Mouse (Mus musculus) ovary, postnatal 14 days (tissue): ENCODE measurements at regions not wholly inside any gene's neighbourhood (a gene's known extent, or its start where the extent isn't known, plus 50 kb on each side); places are given as distances from the start of the nearest gene placed in this dataset.

Source experiments
- DNase-seq: peaks from one replicate; pipeline ENCODE4 v3.0.0; 2022; ENCODE audit warnings: low spot score

DNA sequence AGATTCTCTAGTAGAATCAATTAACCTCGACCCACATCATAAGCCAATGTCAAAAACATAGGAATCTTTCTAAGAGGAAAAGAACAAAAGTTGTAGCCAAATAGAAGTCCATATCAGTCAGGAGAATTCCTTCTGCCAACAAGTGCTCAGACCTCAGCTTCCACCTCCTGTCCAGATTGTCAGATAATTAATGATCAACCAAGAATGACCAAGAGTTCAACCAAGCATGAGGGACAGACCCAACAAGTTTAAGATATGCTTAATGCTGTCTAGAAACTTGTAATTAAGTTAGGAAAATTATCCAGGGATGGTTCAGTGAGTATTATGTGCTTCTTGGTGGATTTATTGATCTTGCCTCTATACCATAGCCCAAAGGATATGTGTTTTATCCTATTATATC is 238.6 kb downstream of the Nedd1 start:
- no peak for DNase-seq

DNA sequence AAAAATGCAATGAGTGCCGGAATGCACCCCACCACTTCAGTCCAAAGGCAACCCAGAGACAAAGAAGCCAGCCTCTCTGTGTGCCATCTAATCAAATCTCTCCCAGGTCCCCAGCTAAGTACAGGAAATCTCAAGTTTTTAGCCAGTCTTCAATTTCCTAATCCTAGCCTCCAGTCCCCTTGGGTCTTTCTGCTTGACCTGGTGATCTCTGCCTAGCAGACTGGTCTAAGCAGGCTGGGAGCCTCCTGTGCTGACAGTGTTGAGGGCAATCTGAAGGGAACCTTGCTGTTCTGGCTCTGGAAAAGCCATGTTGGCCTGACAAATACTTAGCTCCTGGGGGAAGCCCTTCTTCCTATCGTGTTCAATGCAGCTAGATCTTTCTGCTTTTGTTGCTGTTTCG is 248.9 kb downstream of the Nedd1 start:
- DNase-seq = no peak

DNA sequence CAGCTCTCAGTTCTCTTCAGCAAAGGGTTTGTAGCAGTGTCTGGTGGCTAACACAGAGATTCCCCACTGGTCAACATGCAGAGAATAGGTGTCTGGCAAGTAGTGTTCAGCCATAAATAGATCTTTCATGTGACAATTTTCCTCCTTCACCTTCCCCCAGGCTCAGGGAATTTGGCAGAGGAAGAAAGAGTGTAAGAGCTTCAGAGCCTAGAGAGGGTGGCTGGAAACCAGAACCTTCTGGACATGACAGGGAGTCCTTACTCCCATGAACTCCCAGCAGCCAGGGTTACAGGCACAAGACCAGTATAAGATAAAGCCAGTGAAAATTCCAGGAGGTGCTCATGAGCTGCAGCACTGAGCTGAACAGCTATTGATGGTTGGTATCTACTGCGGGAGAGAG is 251.1 kb downstream of the Nedd1 start:
- DNase-seq = no peak

DNA sequence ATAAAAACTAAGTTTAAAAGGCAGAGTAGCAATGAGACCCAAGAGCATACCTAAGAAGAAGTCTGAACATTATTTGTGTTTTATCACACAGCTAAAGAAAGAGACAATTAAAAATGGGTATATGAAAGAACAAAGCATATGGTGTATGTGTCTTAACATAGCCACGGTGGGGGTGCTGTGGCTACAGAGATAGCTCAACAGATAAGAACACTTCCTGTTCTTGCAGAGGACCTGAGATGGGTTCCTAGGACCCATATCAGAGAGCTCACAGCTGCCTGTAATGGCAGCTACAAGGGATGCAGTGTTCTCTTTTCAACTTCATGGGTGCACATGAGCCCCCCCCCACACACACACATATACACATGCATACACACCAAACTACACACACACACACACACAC is 267.0 kb downstream of the Nedd1 start:
- no peak for DNase-seq

DNA sequence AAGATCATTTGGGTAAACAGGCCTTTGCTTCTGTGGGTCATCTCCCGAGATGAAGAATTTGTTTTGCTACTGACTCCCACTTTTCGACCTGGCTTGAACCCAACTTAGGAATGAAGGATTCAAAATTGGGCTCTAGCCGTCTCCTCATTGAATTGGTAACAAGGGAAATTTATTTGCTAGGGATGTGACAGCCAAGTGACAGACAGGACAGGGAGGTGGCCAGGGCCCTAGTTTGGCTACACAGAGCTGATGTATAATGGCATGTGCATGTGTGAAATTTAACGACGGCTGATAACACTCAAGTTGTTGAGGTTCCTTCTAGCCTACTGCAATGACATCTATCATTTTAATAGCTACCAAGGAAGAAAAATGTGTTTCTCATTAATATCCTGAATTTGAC is 268.7 kb downstream of the Nedd1 start:
- DNase-seq = no peak

DNA sequence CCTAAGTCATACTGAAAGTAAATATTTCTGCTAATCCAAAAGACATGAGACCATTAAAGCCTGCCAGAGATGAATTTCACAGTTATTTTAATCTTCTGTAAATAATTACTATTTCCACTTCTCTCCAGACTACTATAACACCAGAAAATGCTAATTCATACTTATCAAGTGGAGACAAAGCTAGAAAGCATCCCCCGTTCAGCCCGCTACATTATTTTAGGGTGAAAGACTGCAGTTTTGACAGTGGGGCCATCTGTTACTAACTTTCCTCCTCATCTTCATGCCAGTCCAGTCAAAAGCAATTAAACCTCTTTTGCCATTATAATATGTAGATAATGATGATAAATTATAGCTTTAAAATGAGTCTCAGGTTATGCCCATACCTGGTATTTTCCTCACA is 276.3 kb downstream of the Nedd1 start:
- DNase-seq = no peak

DNA sequence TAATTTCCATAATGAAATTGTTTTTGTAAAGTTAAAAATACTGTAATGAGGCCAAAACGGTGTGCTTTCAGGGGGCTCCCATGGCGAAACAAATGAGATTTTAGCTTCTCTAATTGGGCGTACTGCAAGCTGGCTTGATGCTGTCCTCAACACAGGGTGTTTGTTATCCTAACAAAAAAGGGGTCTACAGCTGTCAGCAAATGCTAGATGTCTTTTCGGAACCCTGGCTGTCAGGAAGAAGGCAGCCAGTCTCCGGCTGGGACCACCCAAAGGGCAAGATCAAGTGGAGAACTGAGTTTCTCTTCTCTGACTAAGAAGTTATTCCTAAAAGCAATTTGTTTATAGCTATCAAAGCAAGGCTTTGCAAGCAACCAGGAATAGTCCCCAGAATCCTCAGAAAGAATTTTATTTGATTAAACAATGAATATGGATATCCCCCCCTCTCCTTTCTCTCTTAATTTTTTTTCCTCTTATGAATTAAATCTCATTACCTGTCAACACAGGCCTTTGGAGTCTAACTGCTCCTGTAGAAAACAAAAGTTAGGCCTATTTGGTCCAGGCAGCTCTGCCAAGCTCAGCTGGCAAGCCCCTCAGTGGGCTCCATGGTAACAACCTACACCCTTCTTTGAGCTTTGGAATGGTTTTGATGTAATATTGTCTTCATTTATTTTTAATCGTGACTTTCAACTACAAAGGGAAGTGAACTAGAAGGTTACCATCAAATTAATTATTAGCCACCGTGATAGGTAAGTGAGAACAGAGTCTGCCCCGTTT is 283.4 kb downstream of the Nedd1 start:
- DNase-seq = no peak

DNA sequence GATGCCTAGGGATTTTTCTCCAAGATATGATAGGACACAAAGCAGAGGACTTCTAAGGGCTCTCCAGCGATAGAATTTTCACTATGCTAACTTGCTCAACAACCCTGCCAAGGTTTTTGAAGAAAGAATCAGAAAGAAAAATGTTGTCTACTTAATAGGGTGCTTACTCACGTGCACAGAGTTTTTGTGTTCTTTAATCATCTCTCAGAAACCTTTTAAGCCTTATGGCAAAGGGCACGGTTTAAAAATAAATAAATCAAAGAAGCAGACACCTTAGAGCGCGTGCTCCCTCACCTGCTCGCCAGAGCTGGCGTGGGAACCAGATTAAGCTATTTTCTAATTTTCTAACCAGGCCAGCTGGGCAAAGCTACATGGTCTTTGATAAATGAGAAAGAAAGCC is 293.0 kb downstream of the Nedd1 start:
- DNase-seq = no peak

DNA sequence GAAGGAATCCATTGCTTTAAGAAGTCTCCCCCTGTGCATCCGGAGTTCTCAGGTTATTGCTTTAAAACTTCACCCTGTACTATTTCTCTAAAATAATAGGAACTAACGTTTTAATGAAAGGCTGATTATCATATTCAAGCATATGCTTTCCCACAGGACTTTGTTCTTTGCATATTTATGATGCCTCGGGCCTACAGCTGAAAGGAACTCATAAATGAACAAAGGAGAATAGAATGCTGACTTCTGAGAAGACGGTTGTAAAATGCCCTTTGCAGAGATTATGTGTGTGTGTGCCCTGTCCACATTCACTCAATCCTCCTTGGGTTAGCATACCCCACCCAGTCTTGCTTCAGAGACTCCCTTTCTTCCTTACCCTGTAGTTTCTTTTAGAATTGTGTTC is 294.2 kb downstream of the Nedd1 start:
- DNase-seq = no peak

DNA sequence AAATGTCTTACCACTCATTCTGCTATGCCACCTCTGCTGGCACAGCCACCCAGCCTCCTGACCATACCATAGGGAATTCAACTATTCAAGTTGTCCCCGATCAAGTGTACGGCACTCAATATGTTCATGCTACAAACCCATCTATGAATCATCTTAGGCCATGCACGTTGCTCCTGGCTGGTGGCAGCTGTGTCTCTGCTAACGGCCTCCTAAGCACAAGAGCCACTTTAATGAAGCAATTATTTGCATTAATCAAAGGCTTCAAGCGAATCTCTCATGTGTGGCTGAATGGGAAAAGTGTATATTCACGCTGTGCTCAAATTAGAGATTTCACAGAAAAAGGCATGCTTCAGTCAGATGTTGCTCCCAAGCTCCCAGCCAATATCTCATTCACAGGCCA is 295.8 kb downstream of the Nedd1 start:
- DNase-seq = no peak

DNA sequence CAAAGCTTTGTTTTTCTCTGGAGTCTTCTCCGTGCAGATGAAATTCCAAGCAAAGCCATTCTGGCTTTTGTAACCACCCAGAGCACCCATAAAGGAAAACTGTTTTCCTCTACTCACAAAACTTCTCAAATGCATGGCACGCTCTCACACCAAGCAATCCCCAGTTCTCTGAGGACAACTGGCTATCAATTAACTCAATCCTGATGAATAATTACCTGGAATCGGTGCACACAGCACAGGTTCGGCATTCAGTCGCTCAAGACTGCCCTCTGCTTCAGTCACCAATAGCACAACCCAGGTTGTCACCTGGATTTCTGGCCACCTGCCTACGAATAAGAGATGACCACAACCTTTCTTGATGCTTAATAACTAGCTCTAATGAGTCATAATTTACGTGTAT is 309.5 kb downstream of the Nedd1 start:
- DNase-seq = no peak

DNA sequence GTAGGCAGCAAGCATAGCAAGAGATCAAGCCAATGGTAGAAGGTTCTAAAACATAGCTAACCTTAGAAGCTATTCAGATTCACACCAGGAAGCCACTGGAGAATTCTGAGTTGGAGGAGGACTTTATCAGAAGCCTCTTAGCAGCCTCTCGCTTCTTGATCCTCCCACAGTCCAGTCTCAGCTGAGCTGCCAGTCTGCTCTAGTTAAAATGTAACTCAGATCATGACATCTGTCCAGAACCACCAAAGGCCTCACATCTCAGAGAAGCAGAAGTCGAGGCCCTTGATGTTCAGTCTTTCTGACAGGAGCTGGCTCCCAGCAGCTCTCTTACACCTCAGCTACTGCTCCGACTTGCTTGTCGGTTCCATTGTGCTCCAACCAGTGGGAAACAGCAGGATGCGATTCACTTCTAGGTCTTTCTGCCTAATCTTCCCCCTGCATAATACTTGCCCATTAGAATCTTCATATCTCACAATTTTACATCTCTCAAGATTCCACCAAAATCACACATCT is 311.4 kb downstream of the Nedd1 start:
- no peak for DNase-seq

DNA sequence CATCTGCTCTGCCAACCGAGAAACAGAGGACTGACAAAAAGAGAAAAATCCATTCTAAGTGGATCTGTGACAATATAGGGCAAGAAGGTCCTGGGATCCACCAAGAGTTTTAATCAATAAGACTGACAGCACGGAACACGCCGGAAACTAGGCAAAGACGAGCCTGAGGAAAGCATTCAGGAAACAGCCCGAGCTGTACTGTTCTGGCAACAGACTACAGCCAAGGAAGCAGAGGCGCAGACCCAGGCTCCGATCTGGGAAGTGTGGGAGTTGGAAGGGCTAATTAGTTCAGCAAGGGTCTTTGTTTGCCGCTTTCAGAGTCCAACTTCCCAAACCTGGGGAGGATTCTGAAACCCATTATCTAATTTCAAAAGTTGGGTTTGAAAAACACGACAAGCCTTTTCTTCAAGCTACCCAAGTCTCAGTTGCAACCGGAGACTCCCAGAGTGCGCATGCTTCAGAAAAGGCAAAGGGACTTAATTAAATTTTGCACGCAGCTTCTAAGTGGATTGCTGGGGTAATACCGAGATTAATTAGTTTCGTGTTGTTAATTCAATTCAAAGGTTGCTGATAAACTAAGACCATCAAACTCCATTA is 317.4 kb downstream of the Nedd1 start:
- no peak for DNase-seq

DNA sequence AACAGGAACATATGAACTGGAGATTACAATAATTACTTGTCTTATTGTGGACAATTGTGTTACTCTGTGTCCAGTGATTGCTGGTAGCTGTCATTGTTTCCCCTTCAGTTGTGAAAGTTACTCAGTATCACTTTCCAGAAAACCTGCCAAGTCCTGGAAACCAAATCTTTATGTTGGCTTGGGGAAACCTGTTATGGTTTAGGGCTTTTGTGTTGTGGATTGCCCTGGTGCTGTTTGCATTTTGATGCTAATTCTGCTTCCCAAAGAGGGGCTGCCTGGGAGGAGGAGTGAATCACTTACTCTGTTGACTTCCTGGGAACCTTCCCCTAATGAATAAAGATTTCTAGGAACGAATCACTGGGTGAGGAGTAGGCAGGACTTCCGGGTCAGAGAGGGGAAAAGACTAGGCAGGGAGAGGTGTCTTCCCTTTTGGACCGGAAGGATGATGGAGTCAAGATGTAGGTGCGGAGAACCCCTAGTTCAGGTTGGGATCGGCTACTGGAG is 321.6 kb downstream of the Nedd1 start:
- DNase-seq = no peak

DNA sequence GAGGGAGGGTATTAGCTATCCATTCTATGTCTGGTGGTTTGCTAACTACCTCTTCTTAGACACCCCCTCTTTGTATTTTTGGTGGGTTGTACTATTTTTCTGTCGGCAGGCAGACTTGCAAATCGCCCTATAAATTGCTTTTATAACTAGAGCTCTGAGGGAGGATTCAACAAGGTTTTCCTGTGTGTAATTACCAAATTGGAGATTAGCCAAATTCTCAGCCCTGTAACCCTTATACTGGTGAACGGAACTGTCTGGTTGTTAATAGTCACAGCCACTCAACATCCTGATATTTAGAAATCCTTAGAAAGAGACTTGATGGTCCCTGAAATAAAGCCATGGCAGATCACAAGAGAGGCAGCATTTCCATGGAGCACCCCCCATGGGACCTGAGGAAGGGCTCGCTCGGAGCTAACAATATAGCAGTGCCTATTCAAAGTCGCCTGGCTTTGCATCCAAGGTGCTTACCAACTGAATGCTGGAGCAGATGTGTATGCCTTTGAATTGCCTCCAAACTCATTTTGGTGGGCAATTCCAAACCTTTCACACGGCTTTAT is 333.0 kb downstream of the Nedd1 start:
- DNase-seq = no peak

DNA sequence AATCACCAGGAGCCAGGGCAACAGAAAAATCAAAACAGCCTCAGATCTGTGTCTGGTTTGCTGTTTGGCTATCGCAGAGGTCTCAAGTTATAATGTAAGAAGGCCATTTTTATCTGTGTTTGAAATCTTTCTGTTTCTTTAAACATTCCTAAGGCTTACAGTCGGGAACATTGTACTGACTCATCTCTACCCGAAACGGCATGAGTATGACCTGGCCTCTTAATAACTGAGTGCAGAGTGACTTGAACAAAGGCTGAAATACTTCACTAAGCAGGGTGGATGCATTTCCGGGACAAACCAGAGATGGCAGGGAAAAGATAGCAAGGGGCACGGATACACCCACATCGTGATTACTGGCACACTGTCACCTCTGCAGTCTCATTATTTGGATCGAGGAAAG is 355.1 kb downstream of the Nedd1 start:
- no peak for DNase-seq

DNA sequence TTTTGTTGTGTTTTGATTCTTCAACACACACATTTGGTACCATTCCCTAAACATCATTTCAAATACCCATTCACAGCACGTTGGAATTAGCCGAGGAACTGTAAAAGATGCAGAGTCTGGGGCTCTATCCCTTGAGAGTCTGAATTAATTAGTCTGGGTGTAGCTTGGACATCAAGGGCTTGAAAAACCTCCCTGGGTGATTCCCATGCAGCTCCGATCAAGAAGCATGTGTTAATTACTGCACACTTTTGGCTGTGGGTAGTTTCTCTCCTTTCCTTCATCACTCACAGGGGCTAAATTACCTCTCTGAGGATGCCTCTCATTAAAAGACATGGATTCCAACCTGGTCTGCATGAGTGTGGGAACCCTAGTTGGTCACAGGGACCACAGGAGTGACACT is 365.5 kb downstream of the Nedd1 start:
- DNase-seq = no peak

DNA sequence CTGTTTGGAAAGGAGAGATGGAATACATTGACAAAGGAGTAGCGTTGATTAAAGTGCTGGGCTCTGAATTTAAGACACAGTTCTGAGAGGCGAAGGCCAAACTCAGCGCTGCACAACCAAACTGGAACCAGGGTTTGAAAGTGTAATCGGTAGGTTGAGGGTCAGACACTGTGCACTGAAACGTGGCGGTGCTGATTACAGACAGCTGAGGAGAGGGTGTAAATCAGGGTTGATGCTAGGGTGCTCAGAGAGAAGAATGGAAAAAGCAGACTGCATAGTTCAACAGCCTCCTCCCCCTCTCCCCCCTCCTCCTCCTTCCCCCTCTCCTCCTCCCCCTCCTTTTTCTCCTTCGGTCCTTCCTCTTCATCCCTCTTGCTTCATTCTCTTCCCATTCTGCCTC is 373.2 kb downstream of the Nedd1 start:
- DNase-seq = no peak

DNA sequence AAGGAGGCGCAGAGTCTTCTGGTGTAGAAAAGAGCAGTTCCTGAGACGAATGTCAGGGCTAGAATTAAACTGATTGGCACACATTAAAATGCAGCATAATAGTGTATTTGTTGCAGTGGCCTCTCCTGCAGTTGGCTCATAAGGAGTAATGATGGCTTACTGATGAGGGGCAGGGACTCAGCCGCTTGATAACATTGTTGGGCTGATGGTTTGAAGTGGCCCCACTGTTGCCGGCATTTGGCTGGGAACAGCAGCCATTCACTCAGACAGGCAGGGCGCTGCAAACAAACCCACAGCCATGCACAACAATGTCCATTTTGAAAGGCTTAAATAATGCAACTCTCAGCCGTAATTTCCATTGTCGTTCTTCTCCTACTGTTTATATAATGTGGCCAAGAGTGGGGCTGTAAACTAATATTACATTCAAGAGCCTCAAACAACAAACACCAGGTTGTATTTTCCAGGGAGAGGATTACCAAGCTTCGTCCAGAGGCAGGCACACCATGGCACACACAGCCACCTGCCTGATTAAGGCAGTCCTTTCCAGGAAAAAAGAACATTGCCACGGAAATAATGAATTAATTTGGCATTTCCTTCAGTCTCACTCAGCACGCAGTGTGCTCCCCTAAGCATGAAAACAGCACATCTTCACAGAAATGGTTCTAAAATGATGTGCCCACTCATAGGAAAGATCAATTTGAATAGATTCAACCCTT is 374.1 kb downstream of the Nedd1 start:
- no peak for DNase-seq

DNA sequence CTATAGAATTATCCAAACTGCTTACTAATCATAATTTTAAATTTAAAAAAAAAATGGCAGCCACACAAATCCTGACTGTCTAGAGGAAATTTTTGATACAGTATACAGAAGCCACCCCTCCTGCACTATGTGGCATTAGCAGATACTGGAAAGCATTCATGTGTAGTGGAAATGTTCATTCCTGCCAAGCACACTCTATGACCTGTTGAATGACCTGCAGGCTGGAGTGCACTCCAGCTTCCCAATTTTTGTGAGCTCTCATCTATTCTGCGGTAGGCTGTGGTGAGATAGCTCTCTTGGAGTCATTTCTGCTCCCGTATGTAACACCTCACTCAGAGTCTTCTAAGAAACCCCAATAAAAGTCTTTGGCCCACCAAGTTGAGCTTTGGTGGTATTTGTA is 382.5 kb downstream of the Nedd1 start:
- DNase-seq = no peak

DNA sequence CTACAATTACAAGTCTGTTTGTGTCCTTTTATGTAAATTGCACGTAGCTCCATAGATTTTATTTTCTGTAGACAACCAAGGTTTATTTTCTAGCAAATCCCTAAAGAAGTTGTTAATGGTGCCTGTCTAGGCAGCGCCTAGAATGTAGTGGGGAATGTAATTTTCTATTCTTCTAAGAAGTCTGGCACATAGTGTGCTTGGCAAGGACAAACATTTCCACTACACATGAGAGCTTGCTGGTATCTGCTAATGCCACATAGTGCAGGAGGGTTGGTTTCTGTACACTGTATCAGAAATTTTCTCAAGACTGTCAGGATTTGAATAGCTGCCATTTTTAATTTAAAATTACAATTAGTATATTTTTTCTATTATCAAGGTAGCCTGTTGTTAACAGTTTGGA is 385.3 kb downstream of the Nedd1 start:
- DNase-seq = no peak

DNA sequence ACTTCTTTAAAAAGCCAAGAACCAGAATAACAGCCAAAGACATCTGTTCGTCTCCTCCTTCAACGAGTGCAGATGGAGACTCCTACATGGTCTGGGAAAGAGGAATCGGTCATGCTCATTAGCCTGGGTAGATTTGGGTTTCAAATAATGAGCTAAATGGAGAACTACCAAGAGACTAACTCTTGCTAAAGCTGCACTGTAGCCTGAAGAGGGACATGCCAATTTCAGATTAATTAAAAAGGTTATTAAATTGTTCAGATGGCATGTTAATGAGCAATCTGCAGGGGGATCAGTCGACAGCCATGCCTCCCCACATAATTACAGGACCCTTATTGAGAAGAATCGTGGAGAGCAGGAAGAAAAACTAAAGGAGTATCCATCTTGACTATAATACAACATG is 386.1 kb downstream of the Nedd1 start:
- no peak for DNase-seq

DNA sequence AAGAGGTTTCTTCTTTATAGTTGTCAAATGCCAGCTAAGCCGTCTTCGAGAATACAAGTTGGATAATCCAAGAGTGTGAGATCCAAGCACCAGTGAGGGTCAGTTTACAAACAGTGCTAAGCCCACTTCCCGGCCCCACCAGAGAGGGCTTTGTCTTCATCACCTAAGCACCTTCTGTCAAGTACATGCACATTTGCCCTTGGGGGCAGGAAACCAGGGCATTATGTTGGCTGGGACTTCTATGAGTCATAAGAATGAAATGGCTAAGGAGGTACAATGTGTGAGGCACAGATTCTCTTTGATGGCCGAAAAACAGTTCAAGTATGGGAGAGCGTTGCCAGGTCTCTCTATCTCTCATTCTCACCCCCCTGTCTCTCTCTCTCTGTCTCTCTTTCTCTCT is 387.1 kb downstream of the Nedd1 start:
- DNase-seq = no peak
